Mouse (Mus musculus): ENCODE results near the gene Rinl.

The Rinl gene

DNA sequence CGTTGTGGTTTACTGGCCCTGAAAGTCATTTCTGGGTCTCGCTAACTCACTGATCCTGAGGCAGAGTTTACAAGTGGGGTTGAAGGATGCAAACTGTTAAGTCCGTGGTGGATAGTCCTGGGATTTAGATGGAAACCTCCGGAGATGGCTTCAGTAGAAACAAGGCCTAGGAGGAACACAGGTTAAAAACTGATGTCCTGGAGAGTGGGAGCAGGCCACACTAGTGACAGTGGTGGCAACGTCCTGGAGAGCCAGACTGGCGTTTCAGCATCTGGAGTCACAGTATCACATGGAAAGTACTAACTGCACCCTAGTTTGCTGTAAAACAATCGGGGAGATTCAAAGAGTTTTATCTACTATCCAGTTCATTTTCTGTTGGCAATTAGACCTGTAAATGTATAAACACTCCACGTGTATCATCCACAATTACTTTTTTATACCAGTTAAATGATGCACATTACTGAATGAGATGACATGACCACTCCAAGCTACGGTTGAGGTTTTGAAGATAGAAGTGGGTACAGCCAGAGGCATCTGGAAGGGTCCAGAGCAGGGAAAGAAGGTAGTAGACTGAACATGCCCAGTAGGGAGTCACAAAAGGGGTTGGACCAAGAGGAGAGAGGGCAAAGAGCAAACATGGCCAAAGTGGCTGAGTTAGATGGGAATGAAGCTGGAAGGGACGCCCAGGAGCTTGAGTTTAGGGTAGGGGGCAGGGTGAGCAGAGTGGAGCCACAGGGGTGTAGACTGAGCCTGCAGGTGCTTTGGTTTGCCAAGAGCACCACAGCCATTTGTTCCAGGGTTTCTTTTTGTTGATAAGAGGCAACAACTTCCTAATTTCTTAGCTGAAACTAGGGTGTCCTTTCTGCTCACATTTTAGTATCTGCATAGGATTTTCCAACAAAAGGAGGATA, 34.5 kb downstream of the Rinl start:
- no peak for DNase-seq (ENCODE audit: extremely low spot score, low spot score)

DNA sequence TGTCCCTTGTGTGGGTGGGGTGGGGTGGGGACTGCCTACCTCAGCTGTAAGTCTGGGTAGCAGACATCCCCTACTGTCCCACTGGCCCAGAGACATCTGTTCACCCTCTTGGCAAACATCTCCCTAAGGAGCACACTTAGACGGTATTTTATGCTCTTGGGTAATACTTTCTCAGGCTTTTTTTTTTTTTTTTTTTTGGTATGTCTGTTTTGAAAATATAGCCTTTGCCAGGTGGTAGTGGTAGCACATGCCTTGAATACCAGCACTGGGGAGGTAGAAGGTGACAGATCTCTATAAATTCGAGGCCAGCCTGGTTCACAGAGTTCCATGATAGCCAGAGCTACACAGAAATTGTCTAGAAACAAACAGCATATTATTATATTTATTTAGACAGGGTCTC, 35.2 kb downstream of the Rinl start:
- DNase-seq (ENCODE audit: extremely low spot score, low spot score), result no peak

DNA sequence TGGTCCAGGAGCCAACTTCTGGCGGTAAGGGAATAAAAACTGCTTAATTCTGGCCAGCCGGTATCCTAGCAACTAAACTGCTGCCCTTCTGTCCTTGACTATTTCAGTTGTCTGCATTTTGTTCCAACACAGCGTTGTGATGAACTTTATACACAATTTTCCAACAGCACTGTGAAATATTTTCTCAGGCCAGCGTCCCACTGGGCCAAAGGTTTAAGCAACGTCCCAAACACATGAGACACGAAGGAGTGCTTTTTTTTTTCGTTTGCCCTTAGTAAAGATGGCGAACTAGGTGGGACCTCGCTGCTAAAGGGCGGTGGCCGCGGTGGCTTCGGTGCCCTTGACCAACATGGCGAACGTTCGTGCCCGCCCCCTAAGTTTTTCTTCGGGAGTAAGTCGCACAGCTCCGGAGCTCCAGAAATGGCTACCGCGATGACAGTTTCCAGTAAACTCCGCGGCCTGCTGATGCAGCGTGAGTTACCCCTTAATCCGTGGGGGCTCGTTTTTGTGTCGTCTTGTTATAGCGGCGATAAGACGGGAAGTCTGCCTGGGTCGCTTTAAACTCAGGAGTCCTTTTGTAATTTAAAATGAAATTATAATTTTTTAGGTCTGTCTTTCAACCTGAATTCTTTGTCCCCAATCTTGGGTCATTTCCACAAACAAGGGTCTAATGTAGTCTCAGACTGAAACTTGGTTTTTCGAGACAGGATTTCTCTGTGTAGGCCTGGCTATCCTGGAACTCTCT, 36.3 kb downstream of the Rinl start, which contains the start of gene Ech1:
Gene Ech1 (plus strand): TSS at position 277 of the 745 bp plus-strand sequence.
- peak; percentile 86 for DNase-seq (ENCODE audit: extremely low spot score, low spot score)

DNA sequence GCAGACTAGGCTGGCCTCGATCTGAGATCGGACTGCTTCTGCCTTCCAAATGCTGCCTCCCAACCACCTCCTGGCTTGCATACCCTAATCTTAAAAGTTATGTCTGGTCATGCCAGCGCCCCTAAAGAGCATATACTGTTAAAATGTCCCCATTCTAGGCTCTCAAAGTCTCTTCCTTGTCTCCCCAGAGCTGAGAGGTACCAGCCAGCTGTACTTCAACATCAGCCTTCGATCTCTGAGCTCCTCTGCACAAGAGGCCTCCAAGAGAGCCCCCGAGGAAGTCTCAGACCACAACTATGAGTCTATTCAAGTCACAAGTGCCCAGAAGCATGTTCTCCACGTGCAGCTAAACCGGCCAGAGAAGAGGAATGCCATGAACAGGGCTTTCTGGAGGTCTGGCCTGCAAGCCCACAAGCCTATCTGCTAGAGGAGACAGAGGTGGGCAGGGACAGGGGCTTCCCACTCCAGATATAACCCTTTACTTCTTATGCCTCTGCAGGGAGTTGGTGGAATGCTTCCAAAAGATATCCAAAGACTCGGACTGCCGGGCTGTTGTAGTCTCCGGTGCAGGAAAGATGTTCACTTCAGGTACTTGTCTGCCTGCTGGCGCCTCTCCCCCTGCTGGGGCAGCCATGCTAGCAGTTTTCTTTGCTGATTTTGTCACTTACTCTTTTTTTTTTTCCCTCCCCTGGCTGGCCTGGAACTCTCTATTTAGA, 37.1 kb downstream of the Rinl start:
- DNase-seq (ENCODE audit: extremely low spot score, low spot score), result no peak

DNA sequence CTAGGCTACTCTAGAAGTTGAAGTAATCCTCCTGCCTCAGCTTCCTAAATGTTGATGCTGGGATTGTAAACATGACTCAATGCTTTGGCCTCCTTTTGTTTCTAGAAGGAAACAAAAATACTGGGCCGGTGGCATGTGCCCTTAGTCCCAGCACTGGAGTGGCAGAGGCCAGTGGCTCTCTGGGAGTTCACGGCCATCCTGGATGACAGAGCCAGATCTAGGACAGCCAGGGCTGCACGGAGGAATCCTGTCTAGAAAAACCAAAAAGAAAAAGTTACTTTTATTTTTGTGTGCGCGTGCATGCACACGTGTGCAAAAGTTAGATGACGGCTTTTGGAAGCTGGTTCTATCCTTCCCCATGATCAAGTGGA, 37.6 kb downstream of the Rinl start:
- DNase-seq (ENCODE audit: extremely low spot score, low spot score), result no peak

DNA sequence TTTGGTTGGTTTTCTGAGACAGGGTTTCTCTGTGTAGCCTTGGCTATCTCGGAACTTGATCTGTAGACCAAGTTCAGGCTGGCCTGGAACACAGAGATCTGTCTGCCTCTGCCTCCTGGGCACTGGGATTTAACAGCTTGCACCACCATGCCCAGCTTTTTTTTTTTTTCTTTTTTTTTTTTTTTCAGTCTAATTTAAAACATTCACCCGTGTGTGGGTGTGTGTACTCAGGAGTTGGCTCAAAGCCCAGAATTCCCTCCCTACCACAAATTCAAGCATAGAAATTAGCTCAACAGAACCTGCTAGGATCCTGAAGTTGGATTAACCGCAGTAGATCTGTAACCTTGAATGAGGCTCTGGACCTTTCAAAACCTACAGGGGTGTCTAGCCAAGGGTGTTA, 38.6 kb downstream of the Rinl start:
- no peak for DNase-seq (ENCODE audit: extremely low spot score, low spot score)

DNA sequence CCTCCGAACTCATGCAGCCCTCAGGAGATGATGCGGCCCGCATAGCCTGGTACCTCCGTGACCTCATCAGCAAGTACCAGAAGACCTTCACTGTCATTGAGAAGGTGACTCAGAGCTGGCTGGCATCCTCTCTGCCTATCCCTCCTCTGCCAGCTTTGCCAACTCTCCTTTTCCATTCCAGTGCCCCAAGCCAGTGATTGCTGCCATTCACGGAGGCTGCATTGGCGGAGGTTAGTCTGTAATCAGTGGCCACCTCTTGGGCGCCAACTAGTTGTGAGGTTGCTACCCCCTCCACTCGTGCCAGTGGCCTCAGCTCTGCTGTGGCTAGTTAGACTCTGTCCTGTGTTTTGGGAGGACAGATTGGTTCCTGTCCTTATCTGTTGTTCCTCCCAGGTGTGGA, 41.1 kb downstream of the Rinl start:
- DNase-seq (ENCODE audit: extremely low spot score, low spot score), result no peak

DNA sequence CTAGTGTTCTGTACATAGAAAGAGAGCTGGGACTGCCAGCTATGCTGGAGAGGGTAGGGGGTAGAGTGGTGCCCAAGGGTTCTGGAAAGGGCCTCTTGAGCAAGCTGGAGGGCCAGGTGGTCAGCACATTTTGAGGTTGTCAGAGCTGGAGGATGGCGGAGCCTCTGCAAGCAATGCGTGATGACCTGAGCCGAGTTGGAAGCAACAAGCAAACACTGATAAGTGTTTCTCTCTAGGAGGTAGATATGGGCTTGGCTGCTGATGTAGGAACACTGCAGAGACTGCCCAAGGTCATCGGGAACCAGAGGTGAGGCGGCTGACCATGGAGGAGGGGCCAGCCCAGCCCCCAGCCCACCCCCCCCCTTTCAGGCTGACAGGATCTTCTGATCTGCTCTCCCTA, 42.2 kb downstream of the Rinl start:
- no peak for DNase-seq (ENCODE audit: extremely low spot score, low spot score)

DNA sequence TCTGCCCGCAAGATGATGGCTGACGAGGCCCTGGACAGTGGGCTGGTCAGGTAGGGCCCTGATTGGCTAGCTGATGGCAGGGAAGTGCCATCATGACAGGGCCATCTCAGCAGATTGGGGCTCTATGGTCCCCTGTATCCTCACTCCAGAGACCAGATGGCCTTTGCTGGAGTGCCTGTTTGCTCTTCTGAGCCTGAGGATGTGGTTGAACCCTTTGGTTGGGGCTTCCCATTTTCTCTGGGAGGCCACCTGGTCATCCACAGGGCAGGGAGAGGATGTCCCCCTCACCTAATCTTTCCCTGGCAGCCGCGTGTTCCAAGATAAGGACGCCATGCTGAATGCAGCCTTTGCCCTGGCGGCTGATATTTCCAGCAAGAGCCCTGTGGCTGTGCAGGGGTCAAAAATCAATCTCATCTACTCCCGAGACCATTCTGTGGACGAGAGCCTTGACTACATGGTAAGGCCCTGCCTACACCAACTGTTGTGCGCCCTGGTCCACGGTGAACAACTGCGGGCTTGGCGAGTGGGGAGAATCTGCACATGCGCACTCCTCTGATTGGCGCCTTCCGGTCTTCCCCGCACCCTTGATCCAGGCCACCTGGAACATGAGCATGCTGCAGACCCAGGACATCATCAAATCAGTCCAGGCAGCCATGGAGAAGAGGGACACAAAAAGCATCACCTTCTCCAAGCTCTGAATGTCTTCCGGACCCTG, 42.8 kb downstream of the Rinl start:
- no peak for DNase-seq (ENCODE audit: extremely low spot score, low spot score)

DNA sequence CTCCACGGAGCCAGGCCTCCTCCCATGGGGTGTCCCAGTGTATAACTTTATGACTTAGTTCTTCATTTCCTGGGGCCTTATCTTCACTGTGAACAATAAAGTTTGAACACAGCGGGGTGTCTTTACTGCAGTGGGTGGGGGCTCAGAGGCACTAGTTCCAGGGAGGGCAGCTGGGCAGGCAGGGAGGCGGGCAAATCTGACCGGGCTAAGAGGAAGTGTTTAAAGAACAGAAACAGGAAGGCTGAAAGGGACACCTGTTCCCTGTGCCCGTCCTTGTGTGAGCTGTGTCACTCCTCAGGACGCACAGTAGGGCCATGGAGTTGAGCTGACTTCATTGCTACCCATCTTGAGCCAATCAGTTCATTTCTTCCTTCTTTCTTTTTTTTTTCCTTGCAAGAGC, 43.4 kb downstream of the Rinl start:
- no peak for DNase-seq (ENCODE audit: extremely low spot score, low spot score)

DNA sequence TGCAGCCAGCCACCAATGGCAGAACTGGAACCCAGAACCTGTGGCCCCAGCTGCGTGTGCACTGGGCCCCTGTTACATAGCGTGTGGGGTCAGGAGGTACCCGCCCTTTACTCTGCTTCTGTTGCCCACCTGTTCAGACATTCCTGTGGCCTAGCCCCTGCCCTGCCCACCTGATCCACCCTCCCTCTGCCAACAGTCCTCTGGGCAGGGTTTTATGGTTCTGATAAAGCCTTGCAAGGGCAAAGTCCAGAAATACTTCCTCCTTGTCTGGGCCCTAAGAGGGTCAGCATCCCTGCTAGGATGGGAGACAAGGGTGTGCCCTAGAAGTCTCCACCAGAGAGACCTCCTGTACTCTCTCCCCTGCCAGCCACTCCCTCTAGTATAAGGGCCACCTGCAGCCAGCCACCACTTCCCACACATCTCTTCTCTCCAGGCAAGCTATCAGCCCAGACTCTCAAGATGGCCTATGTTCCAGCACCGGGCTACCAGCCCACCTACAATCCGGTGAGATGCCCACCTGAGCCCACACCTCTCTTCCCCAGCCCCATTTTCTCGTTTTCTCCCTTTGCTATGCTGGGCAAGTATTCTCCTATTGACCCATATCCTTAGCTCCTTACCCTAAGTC, 45.1 kb downstream of the Rinl start, which contains the start of gene Lgals4:
Gene Lgals4 (plus strand): TSS at position 132 of the 625 bp plus-strand sequence.
- no peak for DNase-seq (ENCODE audit: extremely low spot score, low spot score)

DNA sequence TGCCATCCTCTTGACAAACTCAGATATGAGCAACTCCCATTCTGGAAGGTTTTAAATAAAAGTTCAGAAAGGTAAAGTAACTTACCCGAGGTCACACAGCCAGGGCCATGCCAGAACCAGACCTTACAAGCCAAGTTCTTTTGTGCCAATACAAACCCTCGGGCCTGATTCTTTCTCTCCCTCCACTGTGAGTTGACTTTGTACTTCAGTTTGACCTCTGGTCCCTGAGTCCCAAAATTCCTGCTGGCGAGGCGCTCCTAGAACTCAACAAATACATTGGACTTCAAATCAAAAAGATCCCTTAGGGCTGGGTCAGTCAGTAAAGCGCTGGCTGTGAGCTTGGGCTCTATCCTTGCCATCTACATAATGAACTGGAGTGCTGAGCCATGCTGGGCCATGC, 48.2 kb downstream of the Rinl start:
- DNase-seq (ENCODE audit: extremely low spot score, low spot score), result no peak

DNA sequence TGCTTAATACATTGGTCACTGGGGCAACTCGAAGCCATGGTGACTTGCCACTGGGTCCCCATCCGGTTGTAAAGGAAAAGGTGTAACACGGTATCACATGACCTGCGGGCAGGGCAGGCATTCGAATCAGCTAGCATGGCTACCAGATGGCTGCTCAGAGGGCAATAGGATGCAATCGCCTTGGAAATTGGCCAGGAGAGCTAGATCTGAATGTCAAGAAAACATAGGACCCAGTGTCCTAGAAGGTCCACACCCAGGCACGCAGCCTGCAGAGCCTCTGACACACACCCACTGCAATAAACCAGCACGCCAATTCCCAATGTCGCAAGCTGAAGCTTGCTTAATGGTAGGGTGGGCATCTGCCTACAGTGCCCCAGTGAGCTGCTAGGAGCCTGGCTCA, 49.6 kb downstream of the Rinl start:
- no peak for DNase-seq (ENCODE audit: extremely low spot score, low spot score)

DNA sequence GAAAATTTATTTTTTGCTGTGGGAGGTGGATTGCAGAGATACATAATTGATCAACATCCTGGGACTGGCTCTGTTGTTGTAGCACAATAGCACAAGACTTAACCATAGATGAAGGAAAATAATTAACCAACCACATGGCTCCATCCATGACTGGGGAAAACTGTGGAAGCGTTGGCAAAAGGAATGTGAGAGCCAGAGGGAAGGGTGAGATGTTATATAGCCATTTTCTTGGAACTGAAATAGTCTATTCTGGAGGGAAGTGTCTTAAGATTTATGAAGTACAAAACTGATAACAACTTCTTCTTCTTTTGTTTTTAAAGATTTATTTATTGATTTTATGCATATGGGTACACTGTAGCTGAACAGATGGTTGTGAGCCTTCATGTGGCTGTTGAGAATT, 58.5 kb downstream of the Rinl start:
- DNase-seq (ENCODE audit: extremely low spot score, low spot score), result no peak
